Mouse (Mus musculus) limb, embryonic 10.5 days (tissue): Measurements from ENCODE around the gene Macrod2. TPM values are rescaled to one million over a fixed set of nuclear protein-coding genes. Genes with fewer than 3 reads are reported as not detected.

ENCODE experiments used
- DNase-seq: peaks from one replicate; pipeline ENCODE4 v3.0.0-alpha.2; 2017; ENCODE audit warnings: low spot score
- H3K27ac ChIP-seq: fragments of 300-500 bp; sonication (generic); 2 replicates; pipeline ENCODE4 v1.5.1; 2016; ENCODE audit warnings: mild to moderate bottlenecking
- H3K27me3 ChIP-seq: fragments of 300-500 bp; sonication (generic); 2 replicates; pipeline ENCODE4 v1.6.1; 2016; ENCODE audit warnings: low read depth, mild to moderate bottlenecking; ENCODE audit not compliant: poor library complexity, severe bottlenecking
- H3K36me3 ChIP-seq: fragments of 300-500 bp; sonication (generic); 2 replicates; pipeline ENCODE4 v1.6.1; 2016; ENCODE audit warnings: mild to moderate bottlenecking, moderate library complexity
- H3K4me1 ChIP-seq: fragments of 300-500 bp; sonication (generic); 2 replicates; pipeline ENCODE4 v1.6.1; 2016
- H3K4me3 ChIP-seq: fragments of 300-500 bp; sonication (generic); 2 replicates; pipeline ENCODE4 v1.5.1; 2016; ENCODE audit warnings: mild to moderate bottlenecking, moderate library complexity
- H3K9me3 ChIP-seq: fragments of 300-500 bp; sonication (generic); replicated peaks from 2 replicates; pipeline ENCODE4 v1.6.1; 2016; ENCODE audit warnings: mild to moderate bottlenecking
- WGBS: fragments of 180-500 bp; shearing (Covaris S2); methylation state at CpG from one replicate; pipeline ENCODE4 v1.1.7; 2016; 5-methylcytosine and 5-hydroxymethylcytosine counted together
- polyA plus RNA-seq: library from polyadenylated mRNA; unstranded; fragments of >200 nt; fragmentation: Nextera tagmentation; extraction: Ambion mirVana; gene quantifications from 2 replicates; pipeline ENCODE4 v1.2.1, GENCODE M21; 2016

Macrod2 gene
- polyA plus RNA-seq, 1 experiment from 2014 or later, result 42.7 TPM

GRCm38 (mm10) chr2:141617721-141618120, 1222.6 kb downstream of the Macrod2 start:
- no peak overlapping the region for H3K27ac ChIP-seq
- no peaks in the 10 kb centered on the region for H3K27me3 ChIP-seq
- no peaks in the 10 kb centered on the region for H3K4me1 ChIP-seq
- WGBS, result 84% methylated on average over 2 of the region's 2 CpGs
- H3K9me3 ChIP-seq, result no peaks in the 10 kb centered on the region
- H3K4me3 ChIP-seq, result no peak overlapping the region
- no peak for DNase-seq
- H3K36me3 ChIP-seq, result no peaks in the 10 kb centered on the region

DNA sequence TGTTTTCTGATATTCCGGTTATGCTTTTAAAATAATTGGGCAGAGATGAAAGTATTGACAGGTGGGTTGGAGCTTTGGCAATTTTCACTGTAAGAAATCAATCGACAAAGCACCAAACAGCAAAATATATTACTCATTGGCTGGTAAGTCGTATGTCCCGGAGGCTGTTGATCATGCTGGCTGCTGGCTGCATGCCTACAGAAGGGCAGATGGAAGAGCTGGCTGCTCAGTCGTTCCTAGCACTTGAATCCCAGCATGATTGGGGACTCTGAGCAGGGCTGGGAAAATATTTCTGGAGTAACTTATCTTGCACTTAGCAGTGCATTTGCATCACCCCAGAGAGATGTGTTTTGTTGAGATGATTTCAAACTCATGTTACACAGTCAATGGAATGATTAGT, 1223.1 kb downstream of the Macrod2 start:
- Histone ChIP-seq H3K27ac (no peak overlapping the region), H3K27me3 (no peaks in the 10 kb centered on the region), H3K36me3 (no peaks in the 10 kb centered on the region), H3K9me3 (no peaks in the 10 kb centered on the region), H3K4me1 (no peaks in the 10 kb centered on the region), H3K4me3 (no peak overlapping the region)
- DNase-seq, result no peak
- 83% methylated on average over 5 of the region's 5 CpGs for whole genome bisulfite sequencing

GRCm38 (mm10) chr2:141664051-141664450, 1268.9 kb downstream of the Macrod2 start:
- no peaks in the 10 kb centered on the region; the same call in 1 of the 2 replicates for H3K4me1 ChIP-seq
- no peak overlapping the region for H3K4me3 ChIP-seq
- no peak overlapping the region for H3K27ac ChIP-seq
- H3K36me3 ChIP-seq, result no peaks in the 10 kb centered on the region
- no peaks in the 10 kb centered on the region for H3K9me3 ChIP-seq
- no peaks in the 10 kb centered on the region for H3K27me3 ChIP-seq
- DNase-seq, result no peak

GRCm38 (mm10) chr2:141672814-141673213, 1277.7 kb downstream of the Macrod2 start:
- no peaks in the 10 kb centered on the region for H3K27me3 ChIP-seq
- no peaks in the 10 kb centered on the region; the same call in 1 of the 2 replicates for H3K4me1 ChIP-seq
- no peaks in the 10 kb centered on the region for H3K36me3 ChIP-seq
- H3K27ac ChIP-seq, result no peak overlapping the region
- DNase-seq, result no peak
- H3K4me3 ChIP-seq, result no peak overlapping the region
- no peaks in the 10 kb centered on the region for H3K9me3 ChIP-seq
- 86% methylated on average over 3 of the region's 3 CpGs for WGBS

- H3K27me3 ChIP-seq, result no peaks in the 10 kb centered on the region
Measured at GRCm38 (mm10) chr2:141673405-141673804, 1278.3 kb downstream of the Macrod2 start.

GRCm38 (mm10) chr2:141697541-141697940, 1302.4 kb downstream of the Macrod2 start:
- WGBS, result 86% methylated on average over 3 of the region's 3 CpGs
- no peaks in the 10 kb centered on the region; the same call in 1 of the 2 replicates for H3K4me1 ChIP-seq
- no peak for DNase-seq
- no peaks in the 10 kb centered on the region for H3K9me3 ChIP-seq
- H3K36me3 ChIP-seq, result no peaks in the 10 kb centered on the region
- no peaks in the 10 kb centered on the region for H3K27me3 ChIP-seq
- no peak overlapping the region for H3K27ac ChIP-seq
- no peak overlapping the region for H3K4me3 ChIP-seq

More at GRCm38 (mm10) chr2:141673405-141673804, 1278.3 kb downstream of the Macrod2 start:
- Histone ChIP-seq H3K36me3 (no peaks in the 10 kb centered on the region), H3K4me1 (no peaks in the 10 kb centered on the region), H3K27ac (no peak overlapping the region), H3K9me3 (no peaks in the 10 kb centered on the region), H3K4me3 (no peak overlapping the region)
- DNase-seq, result no peak
- 79% methylated on average over 8 of the region's 8 CpGs for WGBS

- Histone ChIP-seq H3K4me3 (no peak overlapping the region), H3K27ac (no peak overlapping the region; the same call in 1 of the 2 replicates), H3K27me3 (no peaks in the 10 kb centered on the region), H3K36me3 (no peaks in the 10 kb centered on the region), H3K4me1 (no peaks in the 10 kb centered on the region; the same call in 1 of the 2 replicates), H3K9me3 (no peaks in the 10 kb centered on the region)
- 84% methylated on average over 4 of the region's 4 CpGs for WGBS
- no peak for DNase-seq
Measured at GRCm38 (mm10) chr2:141698320-141698719, 1303.2 kb downstream of the Macrod2 start.

GRCm38 (mm10) chr2:141700759-141701452, 1305.8 kb downstream of the Macrod2 start:
- H3K9me3 ChIP-seq, result no peaks in the 10 kb centered on the region
- DNase-seq, result no peak

GRCm38 (mm10) chr2:141711785-141712184, 1316.7 kb downstream of the Macrod2 start:
- H3K27ac ChIP-seq, result no peak overlapping the region
- 90% methylated on average over 2 of the region's 2 CpGs for WGBS
- no peak overlapping the region for H3K4me3 ChIP-seq
- DNase-seq, result no peak
- no peaks in the 10 kb centered on the region for H3K27me3 ChIP-seq
- no peaks in the 10 kb centered on the region for H3K9me3 ChIP-seq
- H3K4me1 ChIP-seq, result peaks cover 3% of the 10 kb centered on the region; the same call in 1 of the 2 replicates
- no peaks in the 10 kb centered on the region for H3K36me3 ChIP-seq

More at GRCm38 (mm10) chr2:141700759-141701452, 1305.8 kb downstream of the Macrod2 start:
- 57% methylated on average over 7 of the region's 7 CpGs for WGBS
- Histone ChIP-seq H3K4me1 (no peaks in the 10 kb centered on the region; the same call in 1 of the 2 replicates), H3K36me3 (no peaks in the 10 kb centered on the region), H3K4me3 (no peak overlapping the region), H3K27me3 (no peaks in the 10 kb centered on the region), H3K27ac (no peak overlapping the region)

GRCm38 (mm10) chr2:141712265-141712664, 1317.2 kb downstream of the Macrod2 start:
- Histone ChIP-seq H3K27ac (no peak overlapping the region), H3K4me3 (no peak overlapping the region), H3K9me3 (no peaks in the 10 kb centered on the region), H3K4me1 (peaks cover 3% of the 10 kb centered on the region; the same call in 1 of the 2 replicates), H3K27me3 (no peaks in the 10 kb centered on the region), H3K36me3 (no peaks in the 10 kb centered on the region)
- DNase-seq, result no peak
- 81% methylated on average over 4 of the region's 4 CpGs for WGBS

DNA sequence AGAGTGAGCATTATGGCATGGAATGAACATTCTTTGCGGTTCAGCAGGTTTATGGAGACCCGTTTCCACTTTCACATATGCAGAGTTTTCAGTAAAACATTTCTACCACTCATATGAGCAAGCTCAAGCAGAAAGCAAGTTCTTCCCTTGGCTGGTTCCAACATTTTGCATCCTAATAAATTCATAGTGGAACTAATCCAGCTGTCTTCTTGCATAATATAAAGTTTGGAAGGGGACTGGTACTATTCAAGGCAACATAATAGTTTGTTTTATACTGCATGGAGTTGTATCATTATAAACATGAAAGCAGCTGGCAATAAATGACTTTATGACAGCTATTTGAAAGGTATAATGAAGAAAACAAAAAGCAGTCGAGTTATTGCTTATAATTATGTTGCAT, 1320.0 kb downstream of the Macrod2 start:
- 86% methylated on average over 3 of the region's 3 CpGs for WGBS
- Histone ChIP-seq H3K9me3 (no peaks in the 10 kb centered on the region), H3K4me3 (no peak overlapping the region), H3K4me1 (no peaks in the 10 kb centered on the region), H3K36me3 (no peaks in the 10 kb centered on the region), H3K27ac (no peak overlapping the region), H3K27me3 (no peaks in the 10 kb centered on the region)
- no peak for DNase-seq

DNA sequence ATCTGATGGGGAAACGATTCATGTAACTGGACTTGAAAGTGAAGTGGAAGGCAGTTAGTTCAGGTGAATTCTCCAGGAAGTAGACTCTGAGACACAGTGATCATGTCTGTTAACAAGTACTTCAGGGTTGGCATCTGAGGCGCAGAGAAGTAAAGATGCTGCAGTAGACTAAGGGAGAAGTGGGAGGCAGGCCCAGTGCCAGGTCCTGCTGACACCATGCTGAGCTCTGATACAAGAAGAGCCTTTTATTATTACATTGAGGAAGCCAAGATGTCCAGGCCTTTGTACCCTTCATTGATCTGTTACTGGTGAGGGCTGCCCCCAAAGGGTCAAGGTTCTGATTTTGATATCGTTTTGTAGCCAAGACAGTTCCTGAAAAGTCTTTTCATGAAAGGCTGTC, 1327.4 kb downstream of the Macrod2 start:
- no peaks in the 10 kb centered on the region for H3K27me3 ChIP-seq
- DNase-seq, result no peak
- H3K9me3 ChIP-seq, result no peaks in the 10 kb centered on the region
- H3K27ac ChIP-seq, result no peak overlapping the region
- whole genome bisulfite sequencing, result 93% methylated on average over 3 of the region's 3 CpGs
- no peaks in the 10 kb centered on the region for H3K4me1 ChIP-seq
- H3K36me3 ChIP-seq, result no peaks in the 10 kb centered on the region
- no peak overlapping the region for H3K4me3 ChIP-seq

- no peaks in the 10 kb centered on the region for H3K27me3 ChIP-seq
- no peak for DNase-seq
- 0 out of 2 replicates have a peak overlapping the region, but pooled peaks have one; percentile 5 for H3K27ac ChIP-seq
- WGBS, result 49% methylated on average over 4 of the region's 4 CpGs
- H3K36me3 ChIP-seq, result no peaks in the 10 kb centered on the region
- H3K4me3 ChIP-seq, result no peak overlapping the region
- H3K9me3 ChIP-seq, result no peaks in the 10 kb centered on the region
- peaks cover 16% of the 10 kb centered on the region for H3K4me1 ChIP-seq
Measured at GRCm38 (mm10) chr2:141728998-141729397, 1333.9 kb downstream of the Macrod2 start.
